Mouse (Mus musculus): Measurements from ENCODE around the gene Phf5a. TPM values are rescaled to one million over a fixed set of nuclear protein-coding genes. Genes with fewer than 3 reads are reported as not detected.

Phf5a gene
- polyA plus RNA-seq, 1 experiment from 2014 or later = 63.0 TPM

GRCm38 (mm10) chr15:81897607-81898285 lies 26.0 kb upstream of the Phf5a start:
- H3K27ac ChIP-seq (ENCODE audit: low read depth) = peak overlapping the region; percentile 55; the same call in 1 of the 2 replicates
- ATAC-seq = peak; percentile 79
- no peaks in the 10 kb centered on the region for H3K9me3 ChIP-seq (ENCODE audit: low read length)
- peaks cover 14% of the 10 kb centered on the region for H3K4me1 ChIP-seq (ENCODE audit: insufficient read depth)
- H3K27me3 ChIP-seq (ENCODE audit: insufficient read depth, low read length) = no peaks in the 10 kb centered on the region
- H3K9ac ChIP-seq (replicated peaks) = no peak overlapping the region
- H3K4me3 ChIP-seq (ENCODE audit: low read depth, low read length) = no peak overlapping the region
- 67% methylated on average over 5 of the region's 5 CpGs for WGBS (ENCODE audit: insufficient replicate concordance)
- TF ChIP-seq EP300 (IDR thresholded peaks at IDR 0.05; ENCODE audit: low read depth) = no peak
- no peak for TF ChIP-seq CTCF (IDR thresholded peaks at IDR 0.05; ENCODE audit: low read depth)
- DNase-seq = no peak
- H3K36me3 ChIP-seq (replicated peaks; ENCODE audit: insufficient read depth, low read length) = peaks cover 47% of the 10 kb centered on the region
- no peak overlapping the region; the same call in 1 of the 2 replicates for H3K4me2 ChIP-seq (ENCODE audit: low read depth, low read length)

- 90% methylated on average over 2 of the region's 2 CpGs for WGBS (ENCODE audit: insufficient replicate concordance)
- Histone ChIP-seq H3K27ac (ENCODE audit: low read depth) (peak overlapping the region; percentile 20; the same call in 1 of the 2 replicates), H3K4me1 (ENCODE audit: insufficient read depth) (peaks cover 27% of the 10 kb centered on the region), H3K9ac (replicated peaks) (no peak overlapping the region; the same call in 1 of the 2 replicates), H3K27me3 (ENCODE audit: insufficient read depth, low read length) (no peaks in the 10 kb centered on the region), H3K4me3 (ENCODE audit: low read depth, low read length) (no peak overlapping the region), H3K36me3 (replicated peaks; ENCODE audit: insufficient read depth, low read length) (peaks cover 45% of the 10 kb centered on the region), H3K9me3 (ENCODE audit: low read length) (no peaks in the 10 kb centered on the region), H3K4me2 (ENCODE audit: low read depth, low read length) (no peak overlapping the region)
- DNase-seq (no peak), ATAC-seq (no peak)
- TF ChIP-seq CTCF (IDR thresholded peaks at IDR 0.05; ENCODE audit: low read depth) (no peak), EP300 (IDR thresholded peaks at IDR 0.05; ENCODE audit: low read depth) (no peak)
Measured at GRCm38 (mm10) chr15:81896407-81896806, 24.7 kb upstream of the Phf5a start.

GRCm38 (mm10) chr15:81894002-81894401 lies 22.3 kb upstream of the Phf5a start:
- no peak for TF ChIP-seq EP300 (IDR thresholded peaks at IDR 0.05; ENCODE audit: low read depth)
- no peak for TF ChIP-seq CTCF (IDR thresholded peaks at IDR 0.05; ENCODE audit: low read depth)
- no peak overlapping the region for H3K27ac ChIP-seq (ENCODE audit: low read depth)
- no peak overlapping the region for H3K9ac ChIP-seq (replicated peaks)
- no peak overlapping the region for H3K4me3 ChIP-seq (ENCODE audit: low read depth, low read length)
- DNase-seq (no peak), ATAC-seq (no peak)
- no peaks in the 10 kb centered on the region for H3K27me3 ChIP-seq (ENCODE audit: insufficient read depth, low read length)
- WGBS (ENCODE audit: insufficient replicate concordance) = 69% methylated on average over 1 of the region's 1 CpGs
- H3K9me3 ChIP-seq (ENCODE audit: low read length) = no peaks in the 10 kb centered on the region
- no peak overlapping the region for H3K4me2 ChIP-seq (ENCODE audit: low read depth, low read length)
- H3K36me3 ChIP-seq (replicated peaks; ENCODE audit: insufficient read depth, low read length) = peaks cover 54% of the 10 kb centered on the region
- peaks cover 30% of the 10 kb centered on the region for H3K4me1 ChIP-seq (ENCODE audit: insufficient read depth)

- WGBS (ENCODE audit: insufficient replicate concordance) = 73% methylated on average over 8 of the region's 8 CpGs
- H3K27ac ChIP-seq (ENCODE audit: low read depth) = peak overlapping the region; percentile 63
- ATAC-seq (peak; percentile 73), DNase-seq (peak; percentile 56)
- no peak overlapping the region for H3K9ac ChIP-seq (replicated peaks)
- H3K27me3 ChIP-seq (ENCODE audit: insufficient read depth, low read length) = no peaks in the 10 kb centered on the region
- no peaks in the 10 kb centered on the region for H3K9me3 ChIP-seq (ENCODE audit: low read length)
- TF ChIP-seq EP300 (IDR thresholded peaks at IDR 0.05; ENCODE audit: low read depth) (no peak), CTCF (IDR thresholded peaks at IDR 0.05; ENCODE audit: low read depth) (peak; percentile 34)
- H3K4me1 ChIP-seq (ENCODE audit: insufficient read depth) = peaks cover 24% of the 10 kb centered on the region
- H3K36me3 ChIP-seq (replicated peaks; ENCODE audit: insufficient read depth, low read length) = peaks cover 61% of the 10 kb centered on the region
- peak overlapping the region; percentile 42; the same call in 1 of the 2 replicates for H3K4me2 ChIP-seq (ENCODE audit: low read depth, low read length)
- H3K4me3 ChIP-seq (ENCODE audit: low read depth, low read length) = no peak overlapping the region
Measured at GRCm38 (mm10) chr15:81891822-81892580, 20.3 kb upstream of the Phf5a start.

GRCm38 (mm10) chr15:81891140-81891802 lies 19.6 kb upstream of the Phf5a start:
- ATAC-seq (no peak), DNase-seq (no peak)
- Histone ChIP-seq H3K4me3 (ENCODE audit: low read depth, low read length) (no peak overlapping the region), H3K36me3 (replicated peaks; ENCODE audit: insufficient read depth, low read length) (peaks cover 60% of the 10 kb centered on the region), H3K9me3 (ENCODE audit: low read length) (no peaks in the 10 kb centered on the region), H3K9ac (replicated peaks) (no peak overlapping the region), H3K27me3 (ENCODE audit: insufficient read depth, low read length) (no peaks in the 10 kb centered on the region), H3K27ac (ENCODE audit: low read depth) (peak overlapping the region; percentile 63), H3K4me2 (ENCODE audit: low read depth, low read length) (peak overlapping the region; percentile 4; the same call in 1 of the 2 replicates), H3K4me1 (ENCODE audit: insufficient read depth) (peaks cover 22% of the 10 kb centered on the region)
- WGBS (ENCODE audit: insufficient replicate concordance) = 70% methylated on average over 7 of the region's 7 CpGs
- TF ChIP-seq EP300 (IDR thresholded peaks at IDR 0.05; ENCODE audit: low read depth) (no peak), CTCF (IDR thresholded peaks at IDR 0.05; ENCODE audit: low read depth) (no peak)

- H3K9me3 ChIP-seq (ENCODE audit: low read length) = no peaks in the 10 kb centered on the region
- no peak overlapping the region for H3K27ac ChIP-seq (ENCODE audit: low read depth)
- no peak overlapping the region for H3K4me2 ChIP-seq (ENCODE audit: low read depth, low read length)
- TF ChIP-seq CTCF (IDR thresholded peaks at IDR 0.05; ENCODE audit: low read depth) = no peak
- no peak for TF ChIP-seq EP300 (IDR thresholded peaks at IDR 0.05; ENCODE audit: low read depth)
- no peak overlapping the region for H3K9ac ChIP-seq (replicated peaks)
- no peaks in the 10 kb centered on the region for H3K27me3 ChIP-seq (ENCODE audit: insufficient read depth, low read length)
- WGBS (ENCODE audit: insufficient replicate concordance) = 89% methylated on average over 7 of the region's 7 CpGs
- ATAC-seq = no peak
- peaks cover 48% of the 10 kb centered on the region for H3K36me3 ChIP-seq (replicated peaks; ENCODE audit: insufficient read depth, low read length)
- no peak for DNase-seq
- H3K4me3 ChIP-seq (ENCODE audit: low read depth, low read length) = no peak overlapping the region
- peaks cover 22% of the 10 kb centered on the region for H3K4me1 ChIP-seq (ENCODE audit: insufficient read depth)
Measured at GRCm38 (mm10) chr15:81889175-81889574, 17.5 kb upstream of the Phf5a start.

Data from liver, postnatal 0 days (tissue).